Mouse (Mus musculus) gastrocnemius, postnatal 14 days (tissue): Measurements from ENCODE around the gene Arnt. TPM values are rescaled to one million over a fixed set of nuclear protein-coding genes. Genes with fewer than 3 reads are reported as not detected.
A peak's percentile ranks its signal among the peaks of the same experiment; 100 is the strongest.
"Not testable (repeated sequence)": the region's sequence is repeated elsewhere in the genome, so short reads cannot be mapped to it uniquely, and the experiment has no call there.

Experiments used
- DNase-seq: peaks from one replicate; pipeline ENCODE4 v3.0.0; 2021; ENCODE audit warnings: mixed read lengths
- intact Hi-C: fragments of 180-260 bp; cut with DNase I; formaldehyde crosslinking; loops from one replicate; pipeline ENCODE4 v1.15.1; 2025; ENCODE audit warnings: low total_unique reads
- long read RNA-seq, 2 experiments: library from polyadenylated mRNA; stranded (forward); transcript quantifications; one replicate each; pipeline ENCODE4 v2.0.0; 2021
- total RNA-seq, 2 experiments: library from RNA; stranded (reverse); gene quantifications; 2 replicates each; pipeline ENCODE4 v1.2.3; 2021

Arnt gene
- total RNA-seq = 10 to 100 TPM; 38.8 to 39.3 TPM
- long read RNA-seq, experiment 1, full-length matches to known transcripts = 10 of 27 reads
- long read RNA-seq, experiment 1, partial matches to known transcripts = 3 of 27 reads
- long read RNA-seq, experiment 1, other reads (novel, unspliced or antisense) = 14 of 27 reads
- long read RNA-seq, experiment 2, full-length matches to known transcripts = 19 of 30 reads
- long read RNA-seq, experiment 2, partial matches to known transcripts = 5 of 30 reads
- long read RNA-seq, experiment 2, other reads (novel, unspliced or antisense) = 6 of 30 reads

GRCm38 (mm10) chr3:95434136-95434982 is at the start of gene Arnt:
Gene Arnt (plus strand): TSS chr3:95434388.
- intact Hi-C loops = no loop called here
- peak; percentile 92 for DNase-seq

GRCm38 (mm10) chr3:95385401-95386075 is 48.6 kb upstream of the Arnt start:
- DNase-seq = no peak
- intact Hi-C loops = no loop called here

- no peak for DNase-seq
- intact Hi-C loops = no loop called here
These were observed 39.8 kb upstream of the Arnt start for GRCm38 (mm10) chr3:95394385-95394784.

GRCm38 (mm10) chr3:95402741-95403140 is 31.4 kb upstream of the Arnt start, which contains the start of gene 4930558C23Rik:
Gene 4930558C23Rik (minus strand): TSS chr3:95402841.
- DNase-seq = no peak
- intact Hi-C loops = no loop called here

GRCm38 (mm10) chr3:95407728-95408127 is 26.5 kb upstream of the Arnt start:
- DNase-seq = no peak
- intact Hi-C loops = no loop called here

GRCm38 (mm10) chr3:95408852-95409251 is 25.3 kb upstream of the Arnt start:
- no peak for DNase-seq
- intact Hi-C loops = no loop called here

- intact Hi-C loops = no loop called here
These were observed 21.9 kb upstream of the Arnt start for GRCm38 (mm10) chr3:95412268-95412667.

GRCm38 (mm10) chr3:95417866-95418265 is 16.3 kb upstream of the Arnt start:
- no peak for DNase-seq
- intact Hi-C loops = no loop called here

More at GRCm38 (mm10) chr3:95412268-95412667, 21.9 kb upstream of the Arnt start:
- DNase-seq = no peak

- DNase-seq, intact Hi-C loops: not testable (repeated sequence)
These were observed 7.7 kb upstream of the Arnt start for GRCm38 (mm10) chr3:95426476-95426875.

- intact Hi-C loops, DNase-seq: not testable (repeated sequence)
These were observed 6.9 kb upstream of the Arnt start for GRCm38 (mm10) chr3:95427117-95427890.

- DNase-seq = peak; percentile 9
These were observed 6.3 kb upstream of the Arnt start for GRCm38 (mm10) chr3:95427891-95428238.

GRCm38 (mm10) chr3:95428423-95428822 is 5.8 kb upstream of the Arnt start:
- intact Hi-C loops = not testable (repeated sequence)

More at GRCm38 (mm10) chr3:95427891-95428238, 6.3 kb upstream of the Arnt start:
- intact Hi-C loops = not testable (repeated sequence)

GRCm38 (mm10) chr3:95433301-95433915 is 780 bp upstream of the Arnt start:
- DNase-seq = no peak
- intact Hi-C loops = no loop called here

More at GRCm38 (mm10) chr3:95428423-95428822, 5.8 kb upstream of the Arnt start:
- DNase-seq = not testable (repeated sequence)

- intact Hi-C loops = no loop called here
These were observed 789 bp downstream of the Arnt start for GRCm38 (mm10) chr3:95434983-95435370.

GRCm38 (mm10) chr3:95435561-95435960 is 1.4 kb downstream of the Arnt start:
- no peak for DNase-seq
- intact Hi-C loops = no loop called here

More at GRCm38 (mm10) chr3:95434983-95435370, 789 bp downstream of the Arnt start:
- no peak for DNase-seq

- intact Hi-C loops, DNase-seq: not testable (repeated sequence)
These were observed 4.4 kb downstream of the Arnt start for GRCm38 (mm10) chr3:95438636-95439035.

GRCm38 (mm10) chr3:95439670-95440069 is 5.5 kb downstream of the Arnt start:
- DNase-seq = no peak
- intact Hi-C loops = no loop called here

- intact Hi-C loops = no loop called here
- no peak for DNase-seq
These were observed 8.4 kb downstream of the Arnt start for GRCm38 (mm10) chr3:95442406-95443117.
